Mouse (Mus musculus) lung, embryonic 14.5 days (tissue): ENCODE measurements around the gene Jazf1. TPM values are rescaled to one million over a fixed set of nuclear protein-coding genes. Genes with fewer than 3 reads are reported as not detected.

Experiments
- ATAC-seq: fragments of 200-750 bp; cut with Nextera tagmentation; 2 replicates; pipeline ENCODE4 v1.8.0; 2017; ENCODE audit warnings: mild to moderate bottlenecking, moderate TSS enrichment, moderate library complexity; ENCODE audit not compliant: insufficient read depth
- DNase-seq: peaks from one replicate; pipeline ENCODE4 v3.0.0-alpha.2; 2015
- H3K27ac ChIP-seq: fragments of 300-500 bp; sonication (generic); 2 replicates; pipeline ENCODE4 v1.5.1; 2014; ENCODE audit warnings: low read depth, mild to moderate bottlenecking, moderate library complexity
- H3K27me3 ChIP-seq: fragments of 300-500 bp; sonication (generic); 2 replicates; pipeline ENCODE4 v1.6.1; 2014; ENCODE audit warnings: low read length, control low read depth; ENCODE audit not compliant: insufficient read depth
- H3K36me3 ChIP-seq: fragments of 300-500 bp; sonication (generic); 2 replicates; pipeline ENCODE4 v1.6.1; 2014; ENCODE audit warnings: control low read depth; ENCODE audit not compliant: insufficient read depth
- H3K4me1 ChIP-seq: fragments of 300-500 bp; sonication (generic); 2 replicates; pipeline ENCODE4 v1.6.1; 2014; ENCODE audit warnings: antibody characterized with exemption, control low read depth; ENCODE audit not compliant: insufficient read depth
- H3K4me2 ChIP-seq: fragments of 300-500 bp; sonication (generic); 2 replicates; pipeline ENCODE4 v1.6.1; 2014; ENCODE audit warnings: mild to moderate bottlenecking
- H3K4me3 ChIP-seq: fragments of 300-500 bp; sonication (generic); 2 replicates; pipeline ENCODE4 v1.5.1; 2014; ENCODE audit warnings: low read depth, low read length
- H3K9ac ChIP-seq: fragments of 300-500 bp; sonication (generic); 2 replicates; pipeline ENCODE4 v1.6.1; 2014
- H3K9me3 ChIP-seq: fragments of 300-500 bp; sonication (generic); 2 replicates; pipeline ENCODE4 v1.6.1; 2016; ENCODE audit warnings: low read depth, low read length, control low read depth
- CTCF ChIP-seq: IDR thresholded peaks from 2 replicates; pipeline ENCODE4 v1.5.1; 2016; ENCODE audit warnings: antibody characterized with exemption, low read depth
- WGBS: fragments of 180-500 bp; shearing (Covaris S2); extraction: QIAGEN DNeasy Blood & Tissue Kit; methylation state at CpG from one replicate; pipeline ENCODE4 v1.1.7; 2014; 5-methylcytosine and 5-hydroxymethylcytosine counted together
- polyA plus RNA-seq: library from polyadenylated mRNA; unstranded; fragments of >200 nt; fragmentation: Nextera tagmentation; extraction: Ambion mirVana; gene quantifications from 2 replicates; pipeline ENCODE4 v1.2.1, GENCODE M21; 2014

The Jazf1 gene
- polyA plus RNA-seq, 1 experiment from 2014 or later: 3.9 TPM

GRCm38 (mm10) chr6:53034362-53035011 lies 33.9 kb downstream of the Jazf1 start:
- DNase-seq: no peak

GRCm38 (mm10) chr6:53032730-53033484 lies 35.5 kb downstream of the Jazf1 start:
- Histone ChIP-seq H3K9ac (no peak overlapping the region), H3K36me3 (no peaks in the 10 kb centered on the region), H3K4me2 (no peak overlapping the region), H3K4me1 (no peaks in the 10 kb centered on the region), H3K4me3 (no peak overlapping the region), H3K27ac (no peak overlapping the region), H3K27me3 (no peaks in the 10 kb centered on the region), H3K9me3 (no peaks in the 10 kb centered on the region)
- 68% methylated on average over 4 of the region's 4 CpGs for WGBS
- DNase-seq (peak; percentile 60), ATAC-seq (no peak)
- TF ChIP-seq CTCF: peak; percentile 59

More at GRCm38 (mm10) chr6:53034362-53035011, 33.9 kb downstream of the Jazf1 start:
- TF ChIP-seq CTCF: no peak
- ATAC-seq: no peak
- no peak overlapping the region for H3K4me3 ChIP-seq
- no peaks in the 10 kb centered on the region for H3K4me1 ChIP-seq
- no peaks in the 10 kb centered on the region for H3K9me3 ChIP-seq
- 59% methylated on average over 6 of the region's 6 CpGs for WGBS
- H3K36me3 ChIP-seq: no peaks in the 10 kb centered on the region
- H3K27ac ChIP-seq: no peak overlapping the region
- no peaks in the 10 kb centered on the region for H3K27me3 ChIP-seq
- no peak overlapping the region for H3K4me2 ChIP-seq
- H3K9ac ChIP-seq: no peak overlapping the region

GRCm38 (mm10) chr6:53022069-53022468 lies 46.4 kb downstream of the Jazf1 start:
- Histone ChIP-seq H3K36me3 (no peaks in the 10 kb centered on the region), H3K4me1 (no peaks in the 10 kb centered on the region), H3K27ac (no peak overlapping the region), H3K4me3 (no peak overlapping the region), H3K4me2 (no peak overlapping the region), H3K27me3 (no peaks in the 10 kb centered on the region), H3K9me3 (no peaks in the 10 kb centered on the region), H3K9ac (no peak overlapping the region)
- ATAC-seq: no peak
- WGBS: 90% methylated on average over 2 of the region's 2 CpGs
- TF ChIP-seq CTCF: no peak
- DNase-seq: no peak

GRCm38 (mm10) chr6:53021081-53021480 lies 47.4 kb downstream of the Jazf1 start:
- Histone ChIP-seq H3K4me3 (no peak overlapping the region), H3K27me3 (no peaks in the 10 kb centered on the region), H3K9ac (no peak overlapping the region), H3K27ac (no peak overlapping the region), H3K4me1 (no peaks in the 10 kb centered on the region), H3K9me3 (no peaks in the 10 kb centered on the region), H3K4me2 (no peak overlapping the region), H3K36me3 (no peaks in the 10 kb centered on the region)
- TF ChIP-seq CTCF: 0 out of 2 replicates have a peak, but pooled peaks have one; percentile 4
- 44% methylated on average over 2 of the region's 2 CpGs for WGBS
- DNase-seq (no peak), ATAC-seq (no peak)

- no peak overlapping the region for H3K27ac ChIP-seq
- WGBS: 55% methylated on average over 4 of the region's 4 CpGs
- H3K9me3 ChIP-seq: no peaks in the 10 kb centered on the region
- no peaks in the 10 kb centered on the region for H3K36me3 ChIP-seq
- no peak overlapping the region for H3K9ac ChIP-seq
- H3K27me3 ChIP-seq: no peaks in the 10 kb centered on the region
- ATAC-seq: no peak
- H3K4me3 ChIP-seq: no peak overlapping the region
- no peaks in the 10 kb centered on the region for H3K4me1 ChIP-seq
- TF ChIP-seq CTCF: no peak
- H3K4me2 ChIP-seq: no peak overlapping the region
- DNase-seq: no peak
Observed at GRCm38 (mm10) chr6:53017357-53018205, 50.9 kb downstream of the Jazf1 start.

- Histone ChIP-seq H3K27me3 (no peaks in the 10 kb centered on the region), H3K9me3 (no peaks in the 10 kb centered on the region), H3K9ac (no peak overlapping the region), H3K36me3 (no peaks in the 10 kb centered on the region), H3K27ac (no peak overlapping the region), H3K4me3 (no peak overlapping the region), H3K4me2 (no peak overlapping the region), H3K4me1 (no peaks in the 10 kb centered on the region)
- ATAC-seq: no peak
- 82% methylated on average over 9 of the region's 9 CpGs for WGBS
- TF ChIP-seq CTCF: no peak
- no peak for DNase-seq
Observed at GRCm38 (mm10) chr6:53014460-53015455, 53.7 kb downstream of the Jazf1 start.
